Mouse (Mus musculus): Measurements from ENCODE around the gene Shc1. TPM values are rescaled to one million over a fixed set of nuclear protein-coding genes. Genes with fewer than 3 reads are reported as not detected.

Shc1 gene
- total and polyA plus RNA-seq, 2 experiments = 37.7 to 56.8 TPM

GRCm38 (mm10) chr3:89435041-89435440, 16.8 kb downstream of the Shc1 start:
- Histone ChIP-seq H3K27me3 (ENCODE audit: control insufficient read depth, insufficient read depth, low read length) (no peaks in the 10 kb centered on the region), H3K79me2 (ENCODE audit: control insufficient read depth, insufficient read depth, low read length) (peaks cover 8% of the 10 kb centered on the region; the same call in 1 of the 2 replicates), H3K9ac (ENCODE audit: low read depth, low read length) (no peak overlapping the region), H3K4me3 (ENCODE audit: insufficient read depth, low read depth, low read length) (no peak overlapping the region), H3K4me1 (ENCODE audit: control insufficient read depth, insufficient read depth, low read length) (peaks cover 5% of the 10 kb centered on the region), H3K27ac (replicated peaks; ENCODE audit: insufficient read depth, low read depth, low read length) (no peak overlapping the region), H3K36me3 (ENCODE audit: control insufficient read depth, insufficient read depth, low read length) (peaks cover 6% of the 10 kb centered on the region; the same call in 1 of the 2 replicates)
- WGBS = 84% methylated on average over 7 of the region's 7 CpGs
- TF ChIP-seq CTCF (IDR thresholded peaks at IDR 0.05; ENCODE audit: low read depth, low read length) (no peak), POLR2A (IDR thresholded peaks at IDR 0.05; ENCODE audit: extremely low read depth, insufficient read depth, low read length) (no peak)
- no peak for DNase-seq (ENCODE audit: extremely low read depth, low read depth, low spot score)

GRCm38 (mm10) chr3:89436176-89437113, 18.2 kb downstream of the Shc1 start, which contains the start of gene Pbxip1:
Gene Pbxip1, plus strand, starts transcription at chr3:89436706.
- peak; percentile 73 for DNase-seq (ENCODE audit: extremely low read depth, low read depth, low spot score)
- Histone ChIP-seq H3K4me3 (ENCODE audit: insufficient read depth, low read depth, low read length) (peak within 1 kb of the TSS; percentile 43), H3K4me1 (ENCODE audit: control insufficient read depth, insufficient read depth, low read length) (peaks cover 1% of the 10 kb centered on the region), H3K36me3 (ENCODE audit: control insufficient read depth, insufficient read depth, low read length) (peaks cover 6% of the 10 kb centered on the region; the same call in 1 of the 2 replicates), H3K27ac (replicated peaks; ENCODE audit: insufficient read depth, low read depth, low read length) (0 out of 2 replicates have a peak within 1 kb of the TSS, but pooled peaks have one; percentile 15), H3K9ac (ENCODE audit: low read depth, low read length) (peak within 1 kb of the TSS; percentile 71), H3K27me3 (ENCODE audit: control insufficient read depth, insufficient read depth, low read length) (no peaks in the 10 kb centered on the region), H3K79me2 (ENCODE audit: control insufficient read depth, insufficient read depth, low read length) (no peaks in the 10 kb centered on the region)
- WGBS = 9% methylated on average over 16 of the region's 16 CpGs
- TF ChIP-seq CTCF (IDR thresholded peaks at IDR 0.05; ENCODE audit: low read depth, low read length) (no peak), POLR2A (IDR thresholded peaks at IDR 0.05; ENCODE audit: extremely low read depth, insufficient read depth, low read length) (no peak)

- no peaks in the 10 kb centered on the region for H3K79me2 ChIP-seq (ENCODE audit: control insufficient read depth, insufficient read depth, low read length)
- H3K4me3 ChIP-seq (ENCODE audit: insufficient read depth, low read depth, low read length) = no peak overlapping the region
- H3K36me3 ChIP-seq (ENCODE audit: control insufficient read depth, insufficient read depth, low read length) = peaks cover 6% of the 10 kb centered on the region; the same call in 1 of the 2 replicates
- 46% methylated on average over 5 of the region's 5 CpGs for WGBS
- H3K9ac ChIP-seq (ENCODE audit: low read depth, low read length) = peak overlapping the region; percentile 13; the same call in 1 of the 2 replicates
- DNase-seq (ENCODE audit: extremely low read depth, low read depth, low spot score) = no peak
- H3K4me1 ChIP-seq (ENCODE audit: control insufficient read depth, insufficient read depth, low read length) = peaks cover 1% of the 10 kb centered on the region
- no peak for TF ChIP-seq CTCF (IDR thresholded peaks at IDR 0.05; ENCODE audit: low read depth, low read length)
- no peak for TF ChIP-seq POLR2A (IDR thresholded peaks at IDR 0.05; ENCODE audit: extremely low read depth, insufficient read depth, low read length)
- no peaks in the 10 kb centered on the region for H3K27me3 ChIP-seq (ENCODE audit: control insufficient read depth, insufficient read depth, low read length)
- H3K27ac ChIP-seq (replicated peaks; ENCODE audit: insufficient read depth, low read depth, low read length) = no peak overlapping the region
These were observed 19.0 kb downstream of the Shc1 start for GRCm38 (mm10) chr3:89437269-89437668.

GRCm38 (mm10) chr3:89440691-89441090, 22.4 kb downstream of the Shc1 start:
- TF ChIP-seq CTCF (IDR thresholded peaks at IDR 0.05; ENCODE audit: low read depth, low read length) (no peak), POLR2A (IDR thresholded peaks at IDR 0.05; ENCODE audit: extremely low read depth, insufficient read depth, low read length) (no peak)
- Histone ChIP-seq H3K36me3 (ENCODE audit: control insufficient read depth, insufficient read depth, low read length) (no peaks in the 10 kb centered on the region), H3K79me2 (ENCODE audit: control insufficient read depth, insufficient read depth, low read length) (no peaks in the 10 kb centered on the region), H3K27me3 (ENCODE audit: control insufficient read depth, insufficient read depth, low read length) (no peaks in the 10 kb centered on the region), H3K9ac (ENCODE audit: low read depth, low read length) (no peak overlapping the region), H3K4me1 (ENCODE audit: control insufficient read depth, insufficient read depth, low read length) (peaks cover 1% of the 10 kb centered on the region), H3K27ac (replicated peaks; ENCODE audit: insufficient read depth, low read depth, low read length) (no peak overlapping the region), H3K4me3 (ENCODE audit: insufficient read depth, low read depth, low read length) (no peak overlapping the region)
- DNase-seq (ENCODE audit: extremely low read depth, low read depth, low spot score) = no peak
- WGBS = 86% methylated on average over 2 of the region's 2 CpGs

- H3K4me3 ChIP-seq (ENCODE audit: insufficient read depth, low read depth, low read length) = no peak overlapping the region
- WGBS = 67% methylated on average over 13 of the region's 13 CpGs
- DNase-seq (ENCODE audit: extremely low read depth, low read depth, low spot score) = peak; percentile 15
These were observed 30.7 kb downstream of the Shc1 start for GRCm38 (mm10) chr3:89448720-89449537.

More at GRCm38 (mm10) chr3:89448720-89449537, 30.7 kb downstream of the Shc1 start:
- Histone ChIP-seq H3K79me2 (ENCODE audit: control insufficient read depth, insufficient read depth, low read length) (no peaks in the 10 kb centered on the region), H3K27me3 (ENCODE audit: control insufficient read depth, insufficient read depth, low read length) (no peaks in the 10 kb centered on the region), H3K9ac (ENCODE audit: low read depth, low read length) (no peak overlapping the region), H3K36me3 (ENCODE audit: control insufficient read depth, insufficient read depth, low read length) (no peaks in the 10 kb centered on the region), H3K4me1 (ENCODE audit: control insufficient read depth, insufficient read depth, low read length) (no peaks in the 10 kb centered on the region), H3K27ac (replicated peaks; ENCODE audit: insufficient read depth, low read depth, low read length) (no peak overlapping the region)
- TF ChIP-seq CTCF (IDR thresholded peaks at IDR 0.05; ENCODE audit: low read depth, low read length) = no peak
- no peak for TF ChIP-seq POLR2A (IDR thresholded peaks at IDR 0.05; ENCODE audit: extremely low read depth, insufficient read depth, low read length)
